Mouse (Mus musculus) kidney, embryonic 16.5 days (tissue): ENCODE measurements around the gene Klk4. TPM values are rescaled to one million over a fixed set of nuclear protein-coding genes. Genes with fewer than 3 reads are reported as not detected.

Experiments
- ATAC-seq: fragments of 200-750 bp; cut with Nextera tagmentation; 2 replicates; pipeline ENCODE4 v1.8.0; 2017; ENCODE audit warnings: moderate TSS enrichment; ENCODE audit not compliant: low FRiP score, low TSS enrichment
- H3K27ac ChIP-seq: fragments of 300-500 bp; sonication (generic); 2 replicates; pipeline ENCODE4 v1.5.1; 2014; ENCODE audit warnings: low read length
- H3K27me3 ChIP-seq: fragments of 300-500 bp; sonication (generic); 2 replicates; pipeline ENCODE4 v1.6.1; 2014; ENCODE audit warnings: low read length, control low read depth, mixed read lengths; ENCODE audit not compliant: insufficient read depth
- H3K36me3 ChIP-seq: fragments of 300-500 bp; sonication (generic); 2 replicates; pipeline ENCODE4 v1.6.1; 2014; ENCODE audit warnings: low read length, control low read depth, mixed read lengths; ENCODE audit not compliant: insufficient read depth
- H3K4me1 ChIP-seq: fragments of 300-500 bp; sonication (generic); 2 replicates; pipeline ENCODE4 v1.6.1; 2014; ENCODE audit warnings: low read length, control low read depth, mixed read lengths; ENCODE audit not compliant: insufficient read depth
- H3K4me2 ChIP-seq: fragments of 300-500 bp; sonication (generic); replicated peaks from 2 replicates; pipeline ENCODE4 v1.6.1; 2014; ENCODE audit warnings: low read depth, low read length
- H3K4me3 ChIP-seq: fragments of 300-500 bp; sonication (generic); 2 replicates; pipeline ENCODE4 v1.5.1; 2014; ENCODE audit warnings: mild to moderate bottlenecking, low read length
- H3K9ac ChIP-seq: fragments of 300-500 bp; sonication (generic); replicated peaks from 2 replicates; pipeline ENCODE4 v1.6.1; 2014; ENCODE audit warnings: low read length
- H3K9me3 ChIP-seq: fragments of 300-500 bp; sonication (generic); 2 replicates; pipeline ENCODE4 v1.6.1; 2016; ENCODE audit warnings: low read length, control low read depth
- WGBS: fragments of 180-500 bp; shearing (Covaris S2); extraction: QIAGEN DNeasy Blood & Tissue Kit; methylation state at CpG from one replicate; pipeline ENCODE4 v1.1.7; 2014; 5-methylcytosine and 5-hydroxymethylcytosine counted together
- polyA plus RNA-seq: library from polyadenylated mRNA; unstranded; fragments of >200 nt; fragmentation: Nextera tagmentation; extraction: Ambion mirVana; gene quantifications from 2 replicates; pipeline ENCODE4 v1.2.1, GENCODE M21; 2015

Klk4 gene
- polyA plus RNA-seq, 1 experiment from 2014 or later, result not detected

GRCm38 (mm10) chr7:43873674-43874073, 7.3 kb upstream of the Klk4 start:
- Histone ChIP-seq H3K4me3 (no peak overlapping the region), H3K36me3 (no peaks in the 10 kb centered on the region), H3K27me3 (no peaks in the 10 kb centered on the region), H3K9me3 (0 out of 2 replicates have a peak, but pooled peaks cover 2% of the 10 kb centered on the region), H3K4me2 (no peak overlapping the region), H3K27ac (no peak overlapping the region), H3K4me1 (peaks cover 7% of the 10 kb centered on the region; the same call in 1 of the 2 replicates), H3K9ac (no peak overlapping the region)
- 59% methylated on average over 3 of the region's 3 CpGs for WGBS
- no peak for ATAC-seq

- no peaks in the 10 kb centered on the region for H3K27me3 ChIP-seq
- H3K4me3 ChIP-seq, result no peak overlapping the region
- H3K36me3 ChIP-seq, result no peaks in the 10 kb centered on the region
- ATAC-seq, result no peak
- 0 out of 2 replicates have a peak, but pooled peaks cover 2% of the 10 kb centered on the region for H3K9me3 ChIP-seq
- no peak overlapping the region for H3K9ac ChIP-seq
- H3K4me2 ChIP-seq, result no peak overlapping the region
- 54% methylated on average over 6 of the region's 6 CpGs for WGBS
- peaks cover 4% of the 10 kb centered on the region; the same call in 1 of the 2 replicates for H3K4me1 ChIP-seq
- no peak overlapping the region for H3K27ac ChIP-seq
Observed at GRCm38 (mm10) chr7:43874868-43875375, 6.0 kb upstream of the Klk4 start.

- no peak overlapping the region for H3K27ac ChIP-seq
- no peak overlapping the region for H3K4me3 ChIP-seq
- H3K27me3 ChIP-seq, result 0 out of 2 replicates have a peak, but pooled peaks cover under 1% of the 10 kb centered on the region
- H3K9me3 ChIP-seq, result 0 out of 2 replicates have a peak, but pooled peaks cover 2% of the 10 kb centered on the region
- no peaks in the 10 kb centered on the region for H3K4me1 ChIP-seq
- no peak overlapping the region for H3K9ac ChIP-seq
- peak; percentile 37; the same call in 1 of the 2 replicates for ATAC-seq
- H3K4me2 ChIP-seq, result no peak overlapping the region
- H3K36me3 ChIP-seq, result no peaks in the 10 kb centered on the region
- WGBS, result 74% methylated on average over 4 of the region's 4 CpGs
Observed at GRCm38 (mm10) chr7:43876444-43876843, 4.5 kb upstream of the Klk4 start.

- Histone ChIP-seq H3K4me3 (no peak overlapping the region), H3K4me1 (0 out of 2 replicates have a peak, but pooled peaks cover 3% of the 10 kb centered on the region)
- WGBS, result 50% methylated on average over 1 of the region's 1 CpGs
Observed at GRCm38 (mm10) chr7:43878281-43878680, 2.7 kb upstream of the Klk4 start.

GRCm38 (mm10) chr7:43882346-43882745, 1.4 kb downstream of the Klk4 start:
- Histone ChIP-seq H3K9ac (no peak overlapping the region), H3K4me2 (no peak overlapping the region), H3K4me3 (no peak overlapping the region), H3K27me3 (peaks cover 7% of the 10 kb centered on the region; the same call in 1 of the 2 replicates), H3K9me3 (0 out of 2 replicates have a peak, but pooled peaks cover 2% of the 10 kb centered on the region), H3K4me1 (0 out of 2 replicates have a peak, but pooled peaks cover 5% of the 10 kb centered on the region), H3K27ac (no peak overlapping the region), H3K36me3 (no peaks in the 10 kb centered on the region)
- no peak for ATAC-seq
- WGBS, result 16% methylated on average over 4 of the region's 4 CpGs

More at GRCm38 (mm10) chr7:43878281-43878680, 2.7 kb upstream of the Klk4 start:
- Histone ChIP-seq H3K27ac (no peak overlapping the region), H3K36me3 (no peaks in the 10 kb centered on the region), H3K4me2 (no peak overlapping the region), H3K9ac (no peak overlapping the region), H3K27me3 (0 out of 2 replicates have a peak, but pooled peaks cover 4% of the 10 kb centered on the region), H3K9me3 (0 out of 2 replicates have a peak, but pooled peaks cover 2% of the 10 kb centered on the region)
- ATAC-seq, result no peak

GRCm38 (mm10) chr7:43882811-43883210, 1.9 kb downstream of the Klk4 start:
- Histone ChIP-seq H3K36me3 (no peaks in the 10 kb centered on the region), H3K9ac (no peak overlapping the region), H3K9me3 (0 out of 2 replicates have a peak, but pooled peaks cover 2% of the 10 kb centered on the region), H3K4me3 (no peak overlapping the region), H3K4me2 (no peak overlapping the region), H3K27me3 (peaks cover 7% of the 10 kb centered on the region; the same call in 1 of the 2 replicates), H3K27ac (no peak overlapping the region), H3K4me1 (0 out of 2 replicates have a peak, but pooled peaks cover 5% of the 10 kb centered on the region)
- 17% methylated on average over 4 of the region's 4 CpGs for WGBS
- no peak for ATAC-seq

- no peaks in the 10 kb centered on the region for H3K9me3 ChIP-seq
- H3K36me3 ChIP-seq, result no peaks in the 10 kb centered on the region
- 9% methylated on average over 14 of the region's 14 CpGs for WGBS
- peaks cover 7% of the 10 kb centered on the region; the same call in 1 of the 2 replicates for H3K27me3 ChIP-seq
- no peak overlapping the region for H3K9ac ChIP-seq
- no peak overlapping the region for H3K4me3 ChIP-seq
- H3K4me1 ChIP-seq, result 0 out of 2 replicates have a peak, but pooled peaks cover 5% of the 10 kb centered on the region
- no peak overlapping the region for H3K27ac ChIP-seq
- peak overlapping the region; percentile 46 for H3K4me2 ChIP-seq
- peak; percentile 29; the same call in 1 of the 2 replicates for ATAC-seq
Observed at GRCm38 (mm10) chr7:43883547-43883946, 2.6 kb downstream of the Klk4 start.

GRCm38 (mm10) chr7:43891365-43891764, 10.4 kb downstream of the Klk4 start:
- H3K9ac ChIP-seq, result no peak overlapping the region
- no peak overlapping the region for H3K4me2 ChIP-seq
- 61% methylated on average over 5 of the region's 5 CpGs for WGBS
- H3K4me3 ChIP-seq, result no peak overlapping the region
- no peaks in the 10 kb centered on the region for H3K4me1 ChIP-seq
- no peak for ATAC-seq
- H3K9me3 ChIP-seq, result no peaks in the 10 kb centered on the region
- H3K27ac ChIP-seq, result no peak overlapping the region
- H3K36me3 ChIP-seq, result no peaks in the 10 kb centered on the region
- no peaks in the 10 kb centered on the region for H3K27me3 ChIP-seq

- no peak overlapping the region for H3K9ac ChIP-seq
- no peaks in the 10 kb centered on the region for H3K4me1 ChIP-seq
- no peaks in the 10 kb centered on the region for H3K9me3 ChIP-seq
- no peaks in the 10 kb centered on the region for H3K36me3 ChIP-seq
- H3K27ac ChIP-seq, result no peak overlapping the region
- H3K4me3 ChIP-seq, result no peak overlapping the region
- 49% methylated on average over 3 of the region's 3 CpGs for whole genome bisulfite sequencing
- no peak overlapping the region for H3K4me2 ChIP-seq
- peak; percentile 39; the same call in 1 of the 2 replicates for ATAC-seq
- H3K27me3 ChIP-seq, result no peaks in the 10 kb centered on the region
Observed at GRCm38 (mm10) chr7:43891788-43892187, 10.8 kb downstream of the Klk4 start.

GRCm38 (mm10) chr7:43894836-43895235, 13.9 kb downstream of the Klk4 start:
- Histone ChIP-seq H3K27ac (no peak overlapping the region), H3K9me3 (no peaks in the 10 kb centered on the region), H3K36me3 (no peaks in the 10 kb centered on the region), H3K4me3 (no peak overlapping the region), H3K27me3 (no peaks in the 10 kb centered on the region), H3K9ac (no peak overlapping the region), H3K4me2 (no peak overlapping the region), H3K4me1 (no peaks in the 10 kb centered on the region)
- 15% methylated on average over 1 of the region's 1 CpGs for WGBS
- peak; percentile 97 for ATAC-seq
